Mouse (Mus musculus) embryo, embryonic 11.5 days (tissue): ENCODE data around the gene Ippk.

Experiments
- DNase-seq: peaks from one replicate; pipeline ENCODE4 v3.0.0-alpha.2; 2012; ENCODE audit warnings: low read depth, low spot score

The Ippk gene

GRCm38 (mm10) chr13:49479399-49479798 is 58.4 kb downstream of the Ippk start:
- no peak for DNase-seq

- DNase-seq, result no peak
Measured at GRCm38 (mm10) chr13:49480057-49480456, 59.0 kb downstream of the Ippk start.

- no peak for DNase-seq
Measured at GRCm38 (mm10) chr13:49480551-49480950, 59.5 kb downstream of the Ippk start.

- DNase-seq, result no peak
Measured at GRCm38 (mm10) chr13:49485388-49485787, 64.3 kb downstream of the Ippk start.

- DNase-seq, result no peak
Measured at GRCm38 (mm10) chr13:49492376-49493368, 71.6 kb downstream of the Ippk start, which contains the start of gene Tes3-ps. Gene Tes3-ps, plus strand, starts transcription at chr13:49493318.

- DNase-seq, result no peak
Measured at GRCm38 (mm10) chr13:49504510-49504909, 83.5 kb downstream of the Ippk start, which contains the start of gene Ecm2. Gene Ecm2, plus strand, starts transcription at chr13:49504810.

GRCm38 (mm10) chr13:49505776-49506175 is 84.7 kb downstream of the Ippk start:
- no peak for DNase-seq

- DNase-seq, result no peak
Measured at GRCm38 (mm10) chr13:49507176-49507575, 86.1 kb downstream of the Ippk start.
